Mouse (Mus musculus) T-helper 2 cell (primary cell): ENCODE data around the gene Zfp57.
"Not testable (repeated sequence)": the region's sequence is repeated elsewhere in the genome, so short reads cannot be mapped to it uniquely, and the experiment has no call there.

Experiments used
- in situ Hi-C: fragments of 300-600 bp; cut with MboI, MseI; formaldehyde crosslinking; loops from one replicate; pipeline ENCODE4 v1.15.1; 2025; ENCODE audit warnings: high pct_unique_total_duplicates

Gene Zfp57

DNA sequence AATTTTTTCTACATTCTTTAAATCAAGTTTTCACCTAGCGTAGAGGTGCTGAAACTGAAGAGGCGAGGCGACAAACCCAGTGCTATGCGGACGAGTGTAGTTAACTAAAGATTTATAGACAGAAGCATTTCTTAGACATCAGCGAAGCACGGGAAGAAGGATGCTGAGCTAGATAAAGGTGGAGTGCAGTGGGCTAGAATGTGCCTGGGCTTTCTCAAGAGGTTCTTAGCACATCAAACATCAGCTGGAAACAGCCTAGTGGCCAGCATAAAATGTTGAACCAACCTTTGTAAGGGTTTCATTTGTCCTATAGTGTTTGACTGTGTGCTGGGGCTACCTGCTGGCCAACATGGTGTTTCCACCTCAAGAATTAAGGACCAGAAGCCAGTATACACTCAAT lies at the start of gene Zfp57:
TSS of gene Zfp57 (plus strand) at position 301 of the 400 bp plus-strand sequence.
- in situ Hi-C loops, result no loop called here

DNA sequence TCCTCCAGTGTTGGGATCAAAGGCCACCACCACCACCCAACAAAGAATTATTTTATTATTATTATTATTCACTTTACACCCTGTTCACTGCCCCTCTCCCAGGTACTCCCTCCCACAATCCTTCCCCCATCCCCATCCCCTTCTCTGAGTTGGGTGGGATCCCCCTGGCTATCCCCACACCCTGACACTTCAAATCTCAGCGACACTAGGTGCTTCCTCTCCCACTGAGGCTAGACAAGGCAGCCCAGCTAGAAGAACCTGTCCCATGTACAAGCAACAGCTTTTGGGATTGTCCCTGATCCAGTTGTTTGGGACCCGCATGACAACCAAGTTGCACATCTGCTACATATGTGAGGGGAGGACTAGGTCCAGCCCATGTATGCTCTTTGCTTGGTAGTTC lies 48.3 kb upstream of the Zfp57 start:
- in situ Hi-C loops, result loop anchor here (25.0 kb wide), 1 partner anchor 1965 kb away; the partner anchor contains the start of gene Lsm2

DNA sequence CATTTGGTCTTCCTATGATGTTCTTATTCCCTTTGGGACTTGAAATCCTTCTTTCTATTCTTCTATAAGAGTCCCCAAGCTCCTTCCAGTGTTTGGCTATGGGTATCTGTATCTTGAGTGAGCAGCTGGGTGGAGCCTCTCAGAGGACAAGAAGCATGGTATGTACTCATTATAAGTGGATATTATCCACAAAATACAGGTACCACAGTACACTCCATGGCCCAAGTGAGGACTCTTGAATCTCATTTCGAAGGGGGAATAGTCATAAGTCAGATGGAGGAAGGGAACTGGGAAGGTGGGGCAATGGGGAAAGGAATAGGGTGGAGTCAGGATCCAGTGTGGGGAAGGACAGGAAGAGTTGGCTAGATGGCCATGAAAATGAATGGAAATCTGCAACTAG lies 47.9 kb upstream of the Zfp57 start:
- in situ Hi-C loops, result loop anchor here (25.0 kb wide), 1 partner anchor 1966 kb away; the partner anchor contains the start of gene Lsm2

DNA sequence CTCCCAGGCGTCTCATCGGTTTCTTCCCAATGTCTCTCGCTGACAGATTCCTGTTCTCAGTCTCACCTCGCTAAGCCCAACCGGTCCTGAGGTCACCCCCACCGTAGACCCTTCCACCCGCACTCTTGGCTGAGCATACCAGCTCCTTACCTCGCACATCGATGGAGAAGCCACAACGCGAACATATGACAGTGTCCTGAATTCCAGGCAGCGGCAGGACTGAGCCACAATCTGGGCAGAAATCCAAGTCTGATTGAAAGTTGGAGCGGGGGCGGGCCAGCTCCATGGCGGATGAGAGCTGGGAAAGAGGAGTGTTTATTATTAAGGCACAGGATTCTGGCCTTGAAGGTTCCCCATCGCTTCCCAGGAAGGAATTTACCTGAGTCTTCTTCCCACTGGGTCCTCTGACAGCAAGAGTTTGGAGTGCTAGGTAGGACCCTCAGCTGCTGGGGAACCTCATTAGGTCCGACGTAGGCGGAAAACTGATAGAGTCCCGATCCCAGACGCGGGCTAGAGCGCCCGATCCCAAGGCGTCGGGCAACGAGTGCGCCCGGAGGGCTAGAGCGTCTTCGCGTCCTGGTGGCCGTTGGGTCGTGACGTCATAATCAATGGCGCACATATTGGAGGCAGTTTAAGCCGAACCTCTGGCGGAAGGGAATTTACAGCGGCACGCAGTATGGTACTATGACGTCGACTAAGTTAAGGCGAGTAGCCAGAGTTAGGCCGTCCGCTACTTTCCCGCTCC lies 42.8 kb upstream of the Zfp57 start, which contains the start of the genes Znrd1 and Znrd1as:
TSS of gene Znrd1 (minus strand) at position 561 of the 745 bp plus-strand sequence.
TSS of gene Znrd1as (plus strand) at position 594 of the 745 bp plus-strand sequence.
- in situ Hi-C loops, result loop anchor here (25.0 kb wide), 1 partner anchor 1971 kb away; the partner anchor contains the start of gene Lsm2

DNA sequence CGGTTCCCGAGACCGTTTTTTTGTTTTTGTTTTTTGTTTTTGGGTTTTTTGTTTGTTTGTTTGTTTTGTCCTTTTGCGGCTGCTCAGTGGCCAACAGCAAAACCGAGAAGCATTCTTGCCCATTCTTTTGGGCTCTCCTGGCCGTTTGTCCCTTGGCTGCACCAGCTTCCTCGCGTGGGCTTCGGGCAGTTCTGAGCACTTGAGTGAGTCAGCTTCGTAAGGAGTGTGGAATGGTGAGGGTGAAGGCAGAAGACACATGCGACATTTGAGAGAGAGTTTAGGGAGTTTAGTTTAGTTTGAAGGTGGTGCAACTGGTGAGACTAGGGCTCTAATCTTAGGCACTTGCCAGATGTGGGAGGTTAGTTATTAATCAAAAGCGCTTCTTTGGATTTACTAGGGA lies 42.1 kb upstream of the Zfp57 start:
- in situ Hi-C loops, result loop anchor here (25.0 kb wide), 1 partner anchor 1972 kb away; the partner anchor contains the start of gene Lsm2

DNA sequence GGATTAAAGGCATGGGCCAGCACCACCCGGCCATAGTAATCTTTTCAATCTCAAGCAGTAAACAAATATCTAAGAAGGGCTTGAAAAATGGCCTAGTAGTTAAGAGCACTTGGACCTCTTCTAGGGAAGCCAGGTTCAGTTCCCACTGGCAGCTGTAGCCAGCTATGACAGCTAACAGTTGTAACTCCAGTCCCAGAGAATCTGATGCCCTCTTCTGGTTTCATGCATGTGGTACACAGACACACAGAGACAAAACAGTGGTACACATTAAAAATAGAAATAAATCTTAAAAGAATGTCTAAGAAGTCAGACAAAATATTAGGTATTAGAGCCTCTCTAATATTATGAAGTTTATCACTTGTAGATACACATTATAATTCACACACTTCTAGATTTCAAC lies 39.8 kb upstream of the Zfp57 start:
- in situ Hi-C loops, result loop anchor here (25.0 kb wide), 1 partner anchor 1974 kb away; the partner anchor contains the start of gene Lsm2

DNA sequence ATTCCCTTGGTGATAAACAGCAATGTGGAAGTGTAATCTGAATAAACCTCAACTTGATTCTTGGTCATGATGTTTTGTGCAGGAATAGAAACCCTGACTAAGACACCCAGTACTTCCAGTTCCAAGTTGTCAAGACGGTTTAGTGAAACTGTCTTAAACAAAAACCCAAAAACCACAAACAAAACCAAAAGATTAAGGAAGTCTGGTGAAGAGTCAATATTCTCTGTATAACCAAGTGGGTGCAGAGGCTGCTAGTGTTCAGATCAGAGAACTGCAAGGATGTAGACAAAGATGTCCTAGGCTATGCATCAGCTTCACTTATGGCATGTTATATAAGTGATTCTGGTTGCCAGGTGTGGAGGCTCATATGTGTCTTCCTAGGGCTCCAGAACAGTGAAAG lies 34.1 kb upstream of the Zfp57 start:
- in situ Hi-C loops, result loop anchor here (25.0 kb wide), 1 partner anchor 1980 kb away; the partner anchor contains the start of gene Lsm2

DNA sequence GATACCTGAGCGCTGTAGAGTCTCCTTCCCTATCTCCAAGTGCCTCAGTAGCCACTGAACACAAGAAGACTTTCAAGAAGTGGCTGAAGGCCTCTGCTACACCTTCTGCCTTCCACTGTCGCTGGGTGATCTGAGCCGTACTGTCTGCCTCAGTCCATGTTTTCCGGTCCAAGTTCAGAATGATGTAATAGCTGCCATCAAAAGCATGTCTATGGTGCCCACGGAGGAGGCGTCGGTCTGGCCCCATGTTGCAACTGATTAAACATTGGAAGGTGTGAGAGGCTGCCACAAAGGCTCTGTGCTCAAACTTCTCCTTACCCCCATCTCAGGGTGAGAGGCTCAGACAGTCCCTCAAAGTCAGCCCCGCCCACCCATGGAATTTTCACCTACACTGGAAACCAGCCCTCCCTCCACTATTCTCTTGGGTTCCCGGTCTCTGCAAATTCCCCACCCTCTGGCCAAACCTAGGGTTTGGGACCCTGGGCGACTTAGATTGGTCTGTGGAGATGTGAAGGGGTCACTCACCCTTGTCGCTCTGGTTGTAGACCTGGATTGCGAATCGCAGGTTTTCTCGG lies 30.6 kb upstream of the Zfp57 start:
- in situ Hi-C loops, result loop anchor here (25.0 kb wide), 1 partner anchor 1983 kb away; the partner anchor contains the start of gene Lsm2

DNA sequence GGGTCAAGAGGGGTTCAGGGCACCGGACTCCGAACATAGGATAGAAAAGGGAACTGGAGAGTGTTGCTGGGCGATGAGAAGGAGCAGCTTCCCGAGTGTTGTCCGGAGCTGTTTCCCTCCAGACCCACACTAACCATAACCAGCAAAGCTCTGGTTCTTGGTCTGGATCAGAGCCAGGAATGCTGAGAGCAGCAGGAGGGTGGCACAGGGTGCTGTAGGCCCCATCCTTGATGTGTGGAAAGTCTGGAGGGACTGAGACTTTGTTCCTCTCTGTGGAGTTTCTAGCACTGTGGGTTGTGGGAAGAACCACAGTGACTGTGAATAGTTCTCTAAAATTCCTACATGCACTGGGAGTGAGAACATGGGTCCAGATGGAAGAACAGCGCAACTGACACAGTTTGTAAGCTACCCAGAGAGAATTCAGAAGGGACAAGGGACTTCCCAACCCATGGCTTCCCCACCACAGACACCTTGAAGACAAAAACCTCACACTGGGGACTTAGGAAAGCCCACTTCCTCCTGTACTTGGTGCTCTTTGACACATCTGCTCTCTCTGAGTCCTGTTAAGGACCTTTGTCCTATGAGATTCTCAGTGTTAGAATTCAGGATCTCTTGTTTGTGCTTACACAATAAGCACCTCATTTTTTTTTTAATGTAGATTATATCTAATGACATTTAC lies 29.7 kb upstream of the Zfp57 start:
- in situ Hi-C loops, result loop anchor here (25.0 kb wide), 1 partner anchor 1984 kb away; the partner anchor contains the start of gene Lsm2

DNA sequence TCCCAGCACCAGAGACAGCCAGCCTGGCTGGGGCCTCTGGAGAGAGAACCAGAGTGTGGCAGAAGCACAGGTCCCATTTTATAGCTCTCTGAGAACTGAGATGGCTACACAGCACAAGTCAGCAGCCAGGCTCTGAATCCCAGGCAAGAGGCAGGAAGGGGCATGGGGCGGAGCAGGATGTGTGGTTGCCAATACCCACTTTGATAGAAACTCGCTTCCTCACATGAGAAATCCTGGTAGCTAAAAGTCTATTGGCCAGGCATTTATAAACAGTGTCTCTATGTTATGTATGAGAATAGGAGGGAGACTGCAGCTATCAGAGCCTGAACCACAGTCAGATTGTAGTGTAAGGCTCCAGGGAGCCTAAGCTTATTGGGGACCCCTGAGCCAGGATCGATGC lies 28.2 kb upstream of the Zfp57 start:
- in situ Hi-C loops, result loop anchor here (25.0 kb wide), 1 partner anchor 1985 kb away; the partner anchor contains the start of gene Lsm2

DNA sequence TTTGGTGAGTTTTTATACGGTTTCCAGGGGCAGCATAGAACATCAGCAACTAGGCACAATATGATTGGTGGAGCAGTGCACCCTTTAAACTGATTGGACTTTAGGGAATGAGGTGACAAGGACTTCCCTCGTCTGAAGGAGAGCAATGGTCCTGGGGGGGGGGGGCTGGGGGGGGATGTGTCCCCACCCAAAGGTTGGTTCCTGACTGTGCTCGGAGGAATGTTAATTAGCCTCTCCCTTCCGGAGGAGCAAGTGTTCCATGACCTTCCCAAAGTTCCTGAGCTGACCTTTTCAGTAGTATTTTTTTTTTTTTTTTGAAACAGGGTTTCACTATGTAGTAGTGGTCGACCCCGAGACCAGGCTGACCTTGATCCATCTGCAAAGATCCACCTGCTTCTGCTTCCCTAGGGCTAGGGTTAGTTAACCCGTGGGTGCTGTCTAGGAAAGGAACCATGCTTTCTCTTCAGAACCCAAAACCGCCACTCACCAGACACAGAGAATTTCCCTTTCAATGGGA lies 27.6 kb upstream of the Zfp57 start:
- in situ Hi-C loops, result loop anchor here (25.0 kb wide), 1 partner anchor 1986 kb away; the partner anchor contains the start of gene Lsm2

DNA sequence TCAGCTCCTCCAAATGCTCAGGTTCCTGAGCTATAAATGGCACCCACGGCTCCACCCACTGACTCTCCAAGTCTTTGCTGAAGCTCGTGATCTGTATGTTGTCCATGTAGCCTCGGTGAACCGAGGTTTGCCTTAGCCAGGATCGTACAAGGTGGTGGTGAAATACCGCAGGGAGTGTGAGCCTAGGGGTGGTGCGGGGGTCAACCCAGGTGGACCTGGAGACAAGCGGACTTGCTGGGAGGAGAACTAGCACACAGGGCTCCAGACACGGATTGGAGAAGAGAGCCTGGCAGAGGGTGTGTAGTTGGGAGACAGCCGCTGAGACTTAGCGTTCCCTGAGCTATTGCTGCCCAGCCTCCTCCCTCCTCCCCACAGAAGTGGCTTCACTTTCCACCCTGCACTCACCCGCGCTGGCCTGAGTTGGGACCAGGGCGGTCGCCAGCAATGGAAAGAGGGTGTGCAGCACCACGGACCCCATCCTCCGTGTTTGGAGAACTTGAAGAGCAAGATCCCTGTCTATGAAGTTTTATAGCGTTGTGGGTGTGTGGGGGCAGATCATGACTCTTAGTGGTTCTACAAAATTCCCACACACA lies 19.6 kb upstream of the Zfp57 start, which contains the start of gene 2410137M14Rik:
TSS of gene 2410137M14Rik (minus strand) at position 17 of the 593 bp plus-strand sequence.
- in situ Hi-C loops, result no loop called here

DNA sequence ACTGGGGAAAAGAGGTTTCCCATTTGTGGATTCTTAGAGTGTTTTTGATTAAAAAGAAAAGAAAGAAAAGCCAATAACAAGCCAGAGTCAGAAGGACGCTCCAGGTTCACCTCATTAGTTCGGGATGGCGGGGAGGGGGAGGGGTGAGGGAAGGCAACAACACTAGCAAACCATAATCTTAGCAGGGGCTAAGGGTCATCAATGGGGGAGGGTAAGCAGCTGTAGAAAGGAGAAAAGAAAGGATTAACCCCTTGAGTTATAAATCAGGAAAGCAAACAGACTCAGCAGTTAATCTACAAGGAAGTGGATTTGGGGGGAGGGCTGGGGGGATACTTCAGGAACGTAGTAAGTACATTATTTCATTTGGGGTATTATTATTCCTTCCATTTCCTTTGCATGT lies 19.1 kb upstream of the Zfp57 start:
- in situ Hi-C loops, result no loop called here

DNA sequence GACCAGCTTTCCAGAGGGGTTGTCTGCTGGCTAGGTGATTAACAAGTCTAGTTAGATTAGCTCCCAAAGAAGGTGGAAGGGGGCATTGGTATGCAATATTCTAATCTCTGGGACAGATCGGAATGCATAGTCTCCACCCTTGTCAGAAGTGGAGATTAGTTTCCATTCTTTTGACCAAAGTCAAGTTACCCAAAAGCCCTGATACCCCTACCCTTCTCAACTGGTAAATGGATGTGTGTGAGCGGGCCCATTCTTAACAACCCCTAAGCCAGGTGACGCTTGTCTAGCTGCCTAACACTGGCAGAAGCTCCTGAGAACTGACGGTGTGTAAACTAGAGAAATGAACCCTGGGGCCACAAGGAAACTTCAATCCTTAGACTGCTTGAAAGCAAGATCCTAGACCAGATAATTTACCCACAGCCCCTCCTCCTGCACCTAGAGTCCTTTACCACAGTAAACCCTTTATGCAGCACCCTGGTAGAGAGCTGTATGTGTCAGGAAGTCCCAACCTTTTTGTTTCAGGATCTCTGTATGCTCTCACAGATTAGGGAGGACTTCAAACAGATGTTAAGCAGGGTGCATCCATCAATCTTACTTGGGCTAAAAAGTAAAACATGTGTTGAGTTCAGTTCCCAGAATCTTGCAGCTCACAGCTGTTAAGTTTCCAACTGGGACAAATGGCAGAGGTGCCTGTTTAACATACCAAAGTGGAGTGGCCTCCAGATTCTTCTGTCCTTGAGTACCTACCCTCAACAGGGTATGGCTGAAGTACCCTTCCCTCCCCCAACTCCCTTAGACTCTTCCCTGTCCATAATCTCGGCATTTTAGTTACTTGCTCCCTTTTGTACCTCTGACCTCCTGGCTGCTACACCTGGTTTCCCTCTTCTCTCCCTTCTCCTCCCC lies 18.5 kb upstream of the Zfp57 start:
- in situ Hi-C loops, result no loop called here

DNA sequence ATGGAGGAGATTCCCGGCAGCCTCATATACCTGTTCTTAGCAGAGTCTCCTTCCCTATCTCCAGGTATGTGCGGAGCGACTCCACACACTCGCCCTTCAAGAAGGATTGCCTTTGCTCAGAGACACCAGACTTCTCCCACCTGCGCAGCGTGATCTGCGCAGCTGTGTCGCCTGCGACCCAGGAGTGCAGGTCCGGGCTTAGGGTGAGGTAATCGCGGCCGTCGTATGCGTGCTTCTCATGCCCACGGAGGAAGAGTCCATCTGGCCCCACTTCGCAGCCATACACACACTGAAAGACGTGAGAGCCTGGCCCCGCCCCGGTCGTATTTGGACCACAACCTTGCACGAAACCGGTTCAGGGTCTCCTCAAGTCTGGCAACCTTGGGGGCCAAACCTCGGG lies 12.5 kb upstream of the Zfp57 start:
- in situ Hi-C loops, result no loop called here

DNA sequence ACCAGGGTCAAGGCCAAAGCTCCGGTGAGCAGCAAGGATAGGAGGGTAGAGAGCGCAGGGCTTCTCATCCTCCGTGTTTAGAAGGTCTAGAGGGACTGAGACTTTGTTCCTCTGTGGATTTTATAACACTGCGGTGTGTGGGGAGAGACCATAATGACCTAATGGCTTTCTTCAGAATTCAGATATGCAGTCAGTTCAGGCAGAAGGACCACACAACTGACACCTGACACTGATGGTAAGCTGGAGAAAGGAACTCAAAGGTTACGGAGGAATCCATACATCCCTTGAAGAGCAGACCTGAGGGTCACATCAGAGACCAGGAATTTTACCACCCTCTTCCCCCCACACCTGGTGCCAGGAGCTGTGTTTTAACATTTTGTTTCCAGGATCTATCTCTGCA lies 11.5 kb upstream of the Zfp57 start, which contains the start of gene H2-M5:
TSS of gene H2-M5 (minus strand) at position 101 of the 400 bp plus-strand sequence.
- in situ Hi-C loops, result no loop called here

DNA sequence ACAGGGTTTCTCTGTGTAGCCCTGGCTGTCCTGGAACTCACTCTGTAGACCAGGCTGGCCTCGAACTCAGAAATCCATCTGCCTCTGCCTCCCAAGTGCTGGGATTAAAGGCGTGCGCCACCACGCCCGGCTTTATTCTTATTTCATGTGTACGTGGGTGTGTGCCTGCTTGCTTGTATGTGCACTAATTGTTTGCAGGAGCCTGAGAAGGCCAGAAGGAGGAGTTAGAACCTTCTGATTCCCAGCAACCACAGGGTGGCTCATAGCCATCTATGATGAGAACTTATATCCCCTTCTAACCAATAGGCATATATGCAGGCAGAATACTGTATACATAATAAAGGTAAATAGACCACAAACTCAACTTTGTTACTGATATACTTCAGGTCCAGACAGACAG lies 10.3 kb upstream of the Zfp57 start:
- in situ Hi-C loops, result not testable (repeated sequence)

DNA sequence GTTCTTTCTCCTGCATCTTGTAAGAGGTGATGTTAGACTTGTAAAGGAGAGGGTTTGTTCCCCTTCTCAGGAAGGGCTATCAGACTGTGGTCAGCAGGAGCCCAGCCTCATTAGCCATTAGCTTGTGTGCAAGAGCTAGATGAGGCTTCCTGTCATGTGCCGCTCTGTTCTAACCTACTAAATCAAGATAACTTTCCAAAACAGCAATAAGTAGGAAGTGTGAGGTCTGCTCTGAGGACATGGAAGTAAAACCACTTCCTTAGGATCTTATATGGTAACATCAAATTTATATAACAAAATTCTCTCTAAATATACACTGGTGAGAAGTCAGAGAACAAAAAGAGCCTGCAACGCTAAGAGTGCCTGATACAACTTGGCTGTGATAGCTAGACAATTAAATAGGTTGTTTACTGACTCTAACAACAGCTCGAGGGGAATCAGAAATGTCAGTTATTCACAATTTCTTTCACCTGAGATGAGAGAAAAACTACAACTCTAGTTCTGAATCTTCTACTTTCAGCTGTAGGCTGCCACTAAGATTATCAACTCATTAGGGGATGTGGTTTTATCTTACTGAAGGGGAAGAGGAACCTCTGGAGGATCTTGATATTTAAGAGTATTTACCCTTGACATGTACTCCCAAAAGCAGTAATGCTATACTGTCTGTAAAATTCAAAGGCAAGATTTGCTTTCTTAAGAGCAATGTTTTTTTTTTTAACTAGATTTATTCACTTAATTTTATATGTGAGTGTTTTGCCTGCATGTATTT lies 8.4 kb upstream of the Zfp57 start:
- in situ Hi-C loops, result no loop called here

DNA sequence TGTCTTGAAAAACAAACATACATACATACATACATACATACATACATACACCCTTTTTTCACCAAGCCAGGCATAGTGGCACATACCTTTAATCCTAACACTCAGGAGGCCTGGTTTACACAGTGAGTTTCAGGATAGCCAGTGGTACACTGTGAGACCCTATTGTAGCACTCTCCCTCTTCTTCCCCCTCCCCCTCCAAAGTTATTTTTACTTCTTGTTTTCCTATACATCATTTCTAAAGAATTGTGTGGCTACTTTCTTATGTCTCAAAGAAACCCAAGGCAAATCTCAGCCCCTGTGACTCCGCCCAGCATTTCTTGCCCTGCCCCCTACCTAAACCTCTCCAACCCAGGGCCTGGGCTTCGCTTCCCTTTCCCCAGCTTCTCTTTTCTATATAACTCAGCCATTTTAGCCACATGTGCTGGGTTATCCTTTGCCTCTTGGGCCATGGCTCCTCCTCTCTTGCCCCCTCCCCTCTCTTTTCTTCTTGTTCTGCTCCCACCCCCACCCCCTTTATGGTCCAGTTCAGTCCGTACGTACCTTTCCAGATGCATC lies 7.1 kb upstream of the Zfp57 start:
- in situ Hi-C loops, result no loop called here
